Mouse (Mus musculus) neural tube, embryonic 11.5 days (tissue): ENCODE measurements around the gene Sprr2h. TPM values are rescaled to one million over a fixed set of nuclear protein-coding genes. Genes with fewer than 3 reads are reported as not detected.

ENCODE experiments used
- ATAC-seq: fragments of 200-750 bp; cut with Nextera tagmentation; 2 replicates; pipeline ENCODE4 v1.8.0; 2017; ENCODE audit warnings: moderate number of reproducible peaks, mild to moderate bottlenecking, moderate TSS enrichment, moderate library complexity; ENCODE audit not compliant: insufficient read depth, low FRiP score, low TSS enrichment
- DNase-seq: peaks from one replicate; pipeline ENCODE4 v3.0.0-alpha.2; 2015; ENCODE audit warnings: low spot score
- H3K27ac ChIP-seq: fragments of 300-500 bp; sonication (generic); 2 replicates; pipeline ENCODE4 v1.5.1; 2014; ENCODE audit warnings: low read depth, mild to moderate bottlenecking, low read length
- H3K27me3 ChIP-seq: fragments of 300-500 bp; sonication (generic); 2 replicates; pipeline ENCODE4 v1.6.1; 2014; ENCODE audit warnings: mild to moderate bottlenecking, low read length, mixed read lengths; ENCODE audit not compliant: control insufficient read depth, insufficient read depth
- H3K36me3 ChIP-seq: fragments of 300-500 bp; sonication (generic); 2 replicates; pipeline ENCODE4 v1.6.1; 2014; ENCODE audit warnings: mild to moderate bottlenecking, low read length, moderate library complexity, mixed read lengths; ENCODE audit not compliant: control insufficient read depth, insufficient read depth
- H3K4me1 ChIP-seq: fragments of 300-500 bp; sonication (generic); 2 replicates; pipeline ENCODE4 v1.6.1; 2014; ENCODE audit warnings: low read length, mixed read lengths; ENCODE audit not compliant: control insufficient read depth, insufficient read depth
- H3K4me2 ChIP-seq: fragments of 300-500 bp; sonication (generic); 2 replicates; pipeline ENCODE4 v1.6.1; 2014; ENCODE audit warnings: low read depth, mild to moderate bottlenecking, moderate library complexity
- H3K4me3 ChIP-seq: fragments of 300-500 bp; sonication (generic); 2 replicates; pipeline ENCODE4 v1.5.1; 2014; ENCODE audit warnings: low read depth, low read length
- H3K9ac ChIP-seq: fragments of 300-500 bp; sonication (generic); 2 replicates; pipeline ENCODE4 v1.6.1; 2014; ENCODE audit warnings: mild to moderate bottlenecking, low read length
- H3K9me3 ChIP-seq: fragments of 300-500 bp; sonication (generic); 2 replicates; pipeline ENCODE4 v1.6.1; 2016; ENCODE audit warnings: low read length; ENCODE audit not compliant: control insufficient read depth
- WGBS: fragments of 180-500 bp; shearing (Covaris S2); extraction: QIAGEN DNeasy Blood & Tissue Kit; methylation state at CpG from one replicate; pipeline ENCODE4 v1.1.7; 2014; 5-methylcytosine and 5-hydroxymethylcytosine counted together
- polyA plus RNA-seq: library from polyadenylated mRNA; unstranded; fragments of >200 nt; fragmentation: Nextera tagmentation; extraction: Ambion mirVana; gene quantifications from 2 replicates; pipeline ENCODE4 v1.2.1, GENCODE M21; 2014

The Sprr2h gene
- polyA plus RNA-seq, 1 experiment from 2014 or later: not detected

- WGBS: 90% methylated on average over 2 of the region's 2 CpGs
- ATAC-seq: no peak
Measured at GRCm38 (mm10) chr3:92417782-92418181, 32.3 kb downstream of the Sprr2h start, which contains the start of gene Sprr2j-ps. Sprr2j-ps (plus strand) TSS chr3:92418082.

GRCm38 (mm10) chr3:92429323-92429722 lies 43.8 kb downstream of the Sprr2h start, which contains the start of gene Gm9774:
Gm9774 (minus strand) TSS chr3:92429423.
- Histone ChIP-seq H3K4me2 (no peak within 1 kb of the TSS), H3K9me3 (no peaks in the 10 kb centered on the region), H3K4me3 (no peak within 1 kb of the TSS), H3K27me3 (no peaks in the 10 kb centered on the region), H3K4me1 (no peaks in the 10 kb centered on the region), H3K27ac (no peak within 1 kb of the TSS), H3K9ac (no peak within 1 kb of the TSS), H3K36me3 (no peaks in the 10 kb centered on the region)
- no peak for DNase-seq
- ATAC-seq: no peak
- WGBS: 94% methylated on average over 6 of the region's 6 CpGs

More at GRCm38 (mm10) chr3:92417782-92418181, 32.3 kb downstream of the Sprr2h start, which contains the start of gene Sprr2j-ps:
- H3K27me3 ChIP-seq: no peaks in the 10 kb centered on the region
- no peak within 1 kb of the TSS for H3K4me2 ChIP-seq
- H3K36me3 ChIP-seq: no peaks in the 10 kb centered on the region
- no peaks in the 10 kb centered on the region for H3K9me3 ChIP-seq
- no peak within 1 kb of the TSS for H3K27ac ChIP-seq
- H3K4me1 ChIP-seq: no peaks in the 10 kb centered on the region
- no peak within 1 kb of the TSS for H3K4me3 ChIP-seq
- H3K9ac ChIP-seq: no peak within 1 kb of the TSS
- DNase-seq: no peak

- Histone ChIP-seq H3K4me1 (no peaks in the 10 kb centered on the region), H3K27ac (no peak within 1 kb of the TSS), H3K4me3 (no peak within 1 kb of the TSS), H3K9me3 (no peaks in the 10 kb centered on the region), H3K36me3 (no peaks in the 10 kb centered on the region), H3K4me2 (no peak within 1 kb of the TSS), H3K9ac (no peak within 1 kb of the TSS), H3K27me3 (no peaks in the 10 kb centered on the region)
- WGBS: 93% methylated on average over 2 of the region's 2 CpGs
- DNase-seq (no peak), ATAC-seq (no peak)
Measured at GRCm38 (mm10) chr3:92432282-92432681, 46.8 kb downstream of the Sprr2h start, which contains the start of gene Sprr2k. Sprr2k (plus strand) TSS chr3:92432582.

Other genes with a start within 250 kb of the Sprr2h start
- not detected in 2 replicates for gene Lelp1, start 242.9 kb upstream of the Sprr2h start, polyA plus RNA-seq
- not detected in 2 replicates for gene Sprr2a1, start 169.9 kb upstream of the Sprr2h start, polyA plus RNA-seq
- 0.89 and 2.5 TPM in 2 replicates for gene Sprr2a2, start 169.8 kb upstream of the Sprr2h start, polyA plus RNA-seq
- gene Sprr2a3, start 100.3 kb upstream of the Sprr2h start, polyA plus RNA-seq: not detected in 2 replicates
- 0.54 TPM in 1 of 2 replicates, not detected in the other for gene Sprr2b, start 69.1 kb upstream of the Sprr2h start, polyA plus RNA-seq
- not detected in 2 replicates for gene Sprr2d, start 46.5 kb upstream of the Sprr2h start, polyA plus RNA-seq
- gene Sprr2e, start 33.5 kb upstream of the Sprr2h start, polyA plus RNA-seq: not detected in 2 replicates
- not detected in 2 replicates for gene Sprr2f, start 20.5 kb upstream of the Sprr2h start, polyA plus RNA-seq
- gene Sprr2i, start 22.3 kb downstream of the Sprr2h start, polyA plus RNA-seq: not detected in 2 replicates
- not detected in 2 replicates for gene Sprr2j-ps, start 32.4 kb downstream of the Sprr2h start, polyA plus RNA-seq
- gene Gm9774, start 43.7 kb downstream of the Sprr2h start, polyA plus RNA-seq: 4.9 and 8.9 TPM in 2 replicates
- not detected in 2 replicates for gene Sprr2k, start 46.9 kb downstream of the Sprr2h start, polyA plus RNA-seq
- gene Sprr1b, start 53.1 kb downstream of the Sprr2h start, polyA plus RNA-seq: not detected in 2 replicates
- not detected in 2 replicates for gene Sprr3, start 73.0 kb downstream of the Sprr2h start, polyA plus RNA-seq
- not detected in 2 replicates for gene Sprr1a, start 100.2 kb downstream of the Sprr2h start, polyA plus RNA-seq
- not detected in 2 replicates for gene Sprr4, start 114.8 kb downstream of the Sprr2h start, polyA plus RNA-seq
- not detected in 2 replicates for gene 2310046K23Rik, start 148.8 kb downstream of the Sprr2h start, polyA plus RNA-seq
- gene Ivl, start 188.1 kb downstream of the Sprr2h start, polyA plus RNA-seq: not detected in 2 replicates
- gene Smcp, start 203.3 kb downstream of the Sprr2h start, polyA plus RNA-seq: not detected in 2 replicates
- not detected in 2 replicates for gene 2210017I01Rik, start 221.8 kb downstream of the Sprr2h start, polyA plus RNA-seq
- gene Lce6a, start 236.0 kb downstream of the Sprr2h start, polyA plus RNA-seq: not detected in 2 replicates